Mouse (Mus musculus) cerebellum, postnatal 25 days (tissue): ENCODE measurements at regions not wholly inside any gene's neighbourhood (a gene's known extent, or its start where the extent isn't known, plus 50 kb on each side); places are given as distances from the start of the nearest gene placed in this dataset.

ENCODE experiments used
- DNase-seq, 2 experiments: peaks; one replicate each; pipeline ENCODE4 v3.0.0; 2021; ENCODE audit warnings: mixed read lengths in 2 of 2

DNA sequence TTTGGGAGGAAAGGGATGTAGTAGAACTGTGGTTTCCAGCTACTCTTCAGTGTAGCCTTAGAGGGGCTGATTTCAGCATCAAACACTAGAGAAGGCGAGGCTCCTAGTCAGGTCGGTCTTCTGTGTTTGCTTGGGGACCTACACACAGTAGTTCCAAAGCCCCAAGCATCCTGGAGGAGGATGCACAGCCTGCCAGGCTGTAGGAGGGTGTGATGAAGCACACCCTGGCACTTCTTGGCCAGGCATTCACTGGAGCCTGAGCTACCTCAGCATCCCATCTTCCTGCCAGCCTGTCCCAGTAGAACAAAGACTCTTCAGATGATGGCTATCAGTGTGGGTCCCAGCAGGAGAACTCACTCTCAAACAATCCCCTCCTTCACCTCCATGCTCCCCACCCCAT lies 233.4 kb upstream of the Tbx18 start:
- DNase-seq: no peak

GRCm38 (mm10) chr9:87965103-87965780 lies 234.2 kb upstream of the Tbx18 start:
- DNase-seq: no peak

GRCm38 (mm10) chr9:87968190-87969082 lies 237.4 kb upstream of the Tbx18 start:
- DNase-seq: no peak

DNA sequence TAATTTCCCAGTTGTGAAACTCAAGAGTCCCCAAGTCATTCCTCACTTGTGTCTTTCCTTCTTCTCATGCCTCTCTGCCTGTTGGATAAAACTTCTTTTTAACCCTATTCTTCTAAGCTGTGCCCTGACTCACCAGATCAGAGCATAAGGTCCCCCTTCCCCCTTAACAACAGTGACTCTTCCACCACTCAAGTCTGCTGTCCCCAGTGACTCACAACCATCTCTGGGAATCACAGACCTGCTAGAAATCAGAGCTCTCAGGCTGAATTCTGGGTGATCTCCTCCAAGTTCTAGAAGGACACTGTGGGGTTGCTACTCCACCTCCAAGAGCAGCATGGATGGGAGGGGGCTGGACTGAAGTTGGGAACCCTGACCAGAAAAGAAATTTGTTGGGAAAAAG lies 239.5 kb upstream of the Tbx18 start:
- no peak for DNase-seq

GRCm38 (mm10) chr9:87971791-87972190 lies 240.7 kb upstream of the Tbx18 start:
- DNase-seq: no peak

GRCm38 (mm10) chr9:87973531-87973930 lies 242.5 kb upstream of the Tbx18 start:
- peak in 1 of 2 experiments; percentile 4 for DNase-seq

GRCm38 (mm10) chr9:87984910-87985309 lies 253.8 kb upstream of the Tbx18 start:
- no peak for DNase-seq

DNA sequence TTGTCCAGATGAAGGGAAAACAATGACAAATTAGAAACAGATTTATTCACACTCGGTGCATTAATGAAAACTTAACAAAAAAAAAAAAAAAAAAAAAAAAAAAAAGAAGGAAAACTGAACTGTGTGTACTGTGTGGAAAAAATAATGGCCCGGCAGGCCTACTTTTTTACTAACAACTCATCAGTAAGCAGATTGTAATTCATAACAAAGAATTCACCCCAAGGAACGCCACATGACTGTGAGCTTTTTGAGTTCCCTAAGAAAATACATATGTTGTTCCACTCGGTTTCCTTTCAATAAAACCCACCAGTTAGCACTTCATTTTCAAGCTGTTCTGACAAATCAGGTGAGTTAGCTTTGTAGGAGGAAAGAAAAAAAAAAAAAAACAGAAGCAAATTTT lies 254.4 kb upstream of the Tbx18 start:
- no peak for DNase-seq

DNA sequence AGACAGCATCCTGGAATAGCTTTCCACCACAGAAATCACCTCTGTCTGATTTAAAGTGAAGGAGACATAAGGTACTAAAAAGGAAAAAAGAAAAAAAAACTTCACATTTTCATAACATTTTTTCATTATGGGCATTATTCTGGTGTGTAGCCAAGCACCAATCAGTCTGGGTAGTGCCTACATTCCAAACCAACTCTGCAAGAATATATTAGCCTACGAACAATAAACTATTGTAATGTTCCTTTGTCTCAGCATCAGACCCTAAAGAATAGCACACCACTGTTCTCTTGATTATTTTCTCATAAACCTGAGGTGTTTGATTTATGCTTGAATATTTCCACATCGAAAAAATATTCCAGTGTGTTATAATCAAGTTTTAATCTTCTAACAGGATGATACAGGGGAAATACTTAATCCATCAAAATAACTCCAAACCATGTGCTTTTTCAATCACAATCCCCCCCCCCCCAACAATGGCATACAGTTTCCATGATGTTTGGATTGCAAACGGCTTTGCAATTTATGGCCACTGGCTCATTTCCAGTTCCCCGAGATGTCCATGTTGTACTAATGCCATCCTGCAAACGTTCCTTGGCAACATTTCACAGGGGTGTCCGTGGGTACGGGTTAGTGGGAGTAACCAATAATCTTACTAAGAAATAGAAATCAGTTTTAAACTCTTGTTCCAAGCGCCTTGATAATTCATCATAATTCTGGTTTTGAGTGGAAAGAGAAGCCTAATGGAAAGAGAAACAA lies 275.1 kb upstream of the Tbx18 start:
- DNase-seq: peak in 1 of 2 experiments; percentile 29

DNA sequence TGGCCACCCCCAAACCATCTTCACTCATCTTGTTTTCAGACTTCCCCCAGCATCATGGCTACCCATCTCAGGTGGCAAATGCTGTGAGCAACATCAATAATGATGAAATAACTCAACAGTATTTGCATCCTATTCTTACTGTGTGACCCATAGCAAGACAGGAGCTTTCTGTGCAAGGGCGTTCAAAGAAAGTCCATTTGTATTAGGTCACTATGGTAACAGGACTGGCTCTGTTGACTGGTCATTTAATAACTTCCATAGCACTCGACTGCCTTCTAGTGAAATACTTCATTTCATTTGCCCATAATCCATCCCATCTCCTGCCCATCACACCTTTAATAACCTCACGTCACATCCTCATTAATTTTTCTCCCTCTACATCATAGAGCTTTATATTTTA lies 292.7 kb upstream of the Tbx18 start:
- no peak for DNase-seq

- DNase-seq: no peak
Observed at GRCm38 (mm10) chr9:88025936-88026335, 294.9 kb upstream of the Tbx18 start.

DNA sequence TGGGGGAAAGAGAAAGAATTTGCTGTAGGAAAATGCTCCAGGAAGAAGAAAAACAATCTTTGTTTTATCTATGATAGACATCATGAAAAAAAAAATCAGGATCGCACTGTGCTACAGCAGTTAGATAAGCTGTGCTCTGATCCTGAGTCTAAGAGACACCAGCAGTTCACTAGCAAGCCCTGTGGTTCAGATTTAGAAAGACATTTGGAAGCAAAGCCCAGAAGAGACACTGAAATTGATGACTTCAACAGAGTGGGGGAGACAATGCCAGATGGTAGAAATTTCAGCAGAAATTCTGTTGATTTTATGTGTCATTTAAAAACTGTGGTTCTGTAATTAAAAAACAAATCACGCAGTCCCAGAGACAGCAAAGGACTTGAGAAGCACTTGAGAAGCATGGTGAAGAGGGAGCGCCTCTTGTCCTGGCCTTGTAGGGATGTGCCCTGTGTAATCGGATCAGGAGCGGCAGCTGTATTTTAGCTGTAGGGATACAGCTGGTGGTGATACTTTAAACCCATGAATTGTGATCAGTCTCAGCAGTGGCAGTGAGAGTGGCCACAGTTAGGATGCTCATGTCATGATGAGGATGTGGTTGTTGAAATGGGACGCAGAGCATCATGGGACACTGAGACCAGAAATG lies 296.4 kb upstream of the Nt5e start:
- DNase-seq: no peak

GRCm38 (mm10) chr9:88037560-88037959 lies 289.4 kb upstream of the Nt5e start:
- DNase-seq: no peak

- no peak for DNase-seq
Observed at GRCm38 (mm10) chr9:88049270-88049669, 277.7 kb upstream of the Nt5e start.

- DNase-seq: no peak
Observed at GRCm38 (mm10) chr9:88049792-88050191, 277.2 kb upstream of the Nt5e start.

DNA sequence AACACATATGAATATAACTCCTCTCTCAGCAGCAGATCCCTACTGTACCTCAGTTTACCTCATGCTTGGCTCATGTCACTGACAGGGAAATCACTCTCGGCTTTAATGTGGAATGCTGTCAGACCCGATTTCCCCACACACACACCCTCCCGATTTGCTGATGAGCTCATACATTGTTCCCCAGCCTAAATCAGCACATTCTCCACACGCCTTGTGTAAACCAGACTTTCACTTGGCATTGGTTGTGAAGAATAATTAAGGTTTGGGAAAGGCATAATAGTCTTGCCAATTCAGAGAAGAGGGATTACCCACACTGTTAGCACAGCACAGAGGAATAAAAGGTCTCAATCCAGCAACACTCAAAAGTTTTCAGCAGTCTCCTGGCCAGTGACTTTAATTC lies 268.4 kb upstream of the Nt5e start:
- no peak for DNase-seq

DNA sequence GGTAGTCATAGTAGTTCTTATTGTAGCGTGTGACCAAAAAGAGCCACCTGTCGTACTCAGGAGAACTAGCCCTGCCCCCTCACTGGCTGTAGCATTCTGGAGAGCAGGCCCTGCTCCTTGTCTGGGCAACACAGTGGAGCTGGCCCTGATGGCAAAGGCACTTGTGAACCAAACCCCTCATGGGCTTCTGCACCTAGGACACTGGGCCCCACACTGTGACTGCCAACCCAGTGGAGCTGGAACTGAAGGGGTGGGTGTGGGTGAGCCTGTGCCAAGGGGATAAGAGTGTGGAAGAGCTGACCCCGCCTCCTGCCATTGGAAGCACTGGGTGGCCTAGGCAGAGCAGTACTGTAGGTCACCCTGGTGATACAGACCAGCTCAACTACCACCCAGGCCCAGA lies 268.0 kb upstream of the Nt5e start:
- no peak for DNase-seq

- no peak for DNase-seq
Observed at GRCm38 (mm10) chr9:88063973-88064676, 262.9 kb upstream of the Nt5e start.

GRCm38 (mm10) chr9:88065057-88065456 lies 261.9 kb upstream of the Nt5e start:
- no peak for DNase-seq

DNA sequence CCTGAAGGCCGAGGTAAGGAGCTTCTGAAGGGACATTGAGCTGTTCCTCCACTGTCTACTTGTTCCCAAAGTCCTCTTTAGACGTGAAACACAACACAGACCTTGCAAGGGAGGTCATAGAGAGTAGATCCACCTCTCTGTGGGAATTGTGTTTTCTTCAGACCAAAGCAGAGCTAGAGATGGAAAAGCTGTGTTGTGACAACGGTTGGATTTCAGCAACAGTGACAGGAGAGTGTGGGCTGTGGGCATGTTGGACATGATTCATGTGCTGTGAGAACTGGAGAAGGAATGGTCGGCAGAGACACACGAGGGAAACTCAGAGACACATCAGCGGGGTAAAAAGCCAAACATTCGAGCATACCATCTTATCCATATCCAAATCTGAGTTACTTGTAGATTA lies 261.2 kb upstream of the Nt5e start:
- DNase-seq: no peak

- no peak for DNase-seq
Observed at GRCm38 (mm10) chr9:88068322-88068721, 258.7 kb upstream of the Nt5e start.

DNA sequence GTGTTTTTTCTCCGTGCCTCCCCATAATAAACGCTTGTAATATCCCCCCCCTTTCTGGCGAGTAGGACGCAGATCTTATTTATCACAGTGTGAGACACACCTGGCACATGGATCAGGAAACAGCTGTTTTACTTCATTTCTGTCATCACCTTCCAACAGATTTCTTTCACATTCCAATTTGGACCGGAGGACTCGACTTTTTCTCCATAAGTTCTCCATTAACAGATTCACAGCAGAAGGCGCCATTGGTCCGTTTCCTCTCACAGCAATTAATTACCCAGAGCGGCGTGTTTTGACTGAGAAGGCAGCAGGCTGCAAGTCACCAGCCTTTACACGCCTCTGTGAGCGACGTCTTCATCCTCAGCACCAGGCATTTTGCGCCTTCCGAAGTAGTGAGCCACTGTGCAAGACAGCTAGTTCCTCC lies 258.1 kb upstream of the Nt5e start:
- peak; percentile 12 for DNase-seq
